In the genomic region with DNA sequence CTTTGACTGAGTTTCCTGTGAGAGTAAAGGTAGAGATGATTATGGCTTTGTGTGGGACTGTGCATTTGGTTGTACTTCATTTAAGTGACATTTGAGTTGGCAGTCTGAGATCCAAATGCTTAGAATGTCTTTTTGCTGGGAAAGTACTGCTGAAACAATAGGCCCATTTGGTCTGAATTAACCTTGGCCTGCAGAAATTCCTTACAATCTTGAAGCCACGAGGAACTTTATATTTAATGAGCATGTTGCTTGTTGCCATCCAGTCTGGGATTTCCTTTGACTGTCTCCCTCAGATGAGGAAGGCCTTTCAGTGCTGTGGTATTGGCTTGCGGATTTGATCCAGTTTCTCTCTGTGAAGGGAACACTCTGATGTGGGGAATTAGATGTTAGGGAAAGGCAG, we compare ENCODE assay signal across 26 mouse cellular contexts. TPM values are rescaled to one million over a fixed set of nuclear protein-coding genes. Genes with fewer than 3 reads are reported as not detected.
A peak's percentile ranks its signal among the peaks of the same experiment; 100 is the strongest.
DNase-seq lines count a peak whose midpoint lies in the region; ATAC-seq lines count a peak whose summit lies in the region.
"Had no signal": no experiment of that assay in that cellular context is flagged by ENCODE, and none has a peak within 500 bp of the region (broad histone marks: within the 10 kb centered on the region; RNA-seq: fewer than 3 reads in every experiment).

No protein-coding gene starts in this region.

- H3K4me1 ChIP-seq in embryonic facial prominence, embryonic 10.5 days = peaks cover 44% of the 10 kb centered on the region
- H3K4me1 ChIP-seq in embryonic facial prominence, embryonic 14.5 days (ENCODE audit: control insufficient read depth, insufficient read depth, low read length) = peaks cover 15% of the 10 kb centered on the region; the same call in 1 of the 2 replicates
- H3K4me1 ChIP-seq in limb, embryonic 10.5 days = peaks cover 49% of the 10 kb centered on the region
- H3K4me1 ChIP-seq: forebrain, embryonic 13.5 days had no signal

- peaks cover 7% of the 10 kb centered on the region for H3K36me3 ChIP-seq in embryonic facial prominence, embryonic 10.5 days (replicated peaks)
- no peaks in the 10 kb centered on the region for H3K36me3 ChIP-seq in embryonic facial prominence, embryonic 14.5 days (ENCODE audit: control insufficient read depth, insufficient read depth, low read length)
- peaks cover 5% of the 10 kb centered on the region for H3K36me3 ChIP-seq in limb, embryonic 10.5 days

- H3K9me3 ChIP-seq in embryonic facial prominence, embryonic 10.5 days = 0 out of 2 replicates have a peak, but pooled peaks cover 5% of the 10 kb centered on the region
- H3K9me3 ChIP-seq in embryonic facial prominence, embryonic 14.5 days (ENCODE audit: control insufficient read depth, low read length) = no peaks in the 10 kb centered on the region
- no peaks in the 10 kb centered on the region for H3K9me3 ChIP-seq in limb, embryonic 10.5 days (replicated peaks)
- H3K9me3 ChIP-seq: forebrain, embryonic 13.5 days; G1E; heart, embryonic 10.5 days; hindbrain, embryonic 12.5 days had no signal

- ATAC-seq in embryonic facial prominence, embryonic 14.5 days (ENCODE audit: low read depth) = no peak
- no peak for ATAC-seq in megakaryocyte progenitor cell, adult 5-6 weeks (replicated peaks; ENCODE audit: poor library complexity)
- ATAC-seq: activated CD4-positive, CD25-positive, alpha-beta regulatory T cell, adult 4 months; CD4-positive, CD25-positive, alpha-beta regulatory T cell, adult 4 months; forebrain, embryonic 13.5 days; forebrain, postnatal 0 days; hindbrain, postnatal 0 days; Patski had no signal

- 0 out of 2 replicates have a peak overlapping the region, but pooled peaks have one; percentile 21 for H3K27ac ChIP-seq in embryonic facial prominence, embryonic 10.5 days (replicated peaks)
- peak overlapping the region; percentile 22; the same call in 1 of the 2 replicates for H3K27ac ChIP-seq in embryonic facial prominence, embryonic 14.5 days (replicated peaks; ENCODE audit: low read depth, low read length)
- peak overlapping the region; percentile 58 for H3K27ac ChIP-seq in limb, embryonic 10.5 days
- H3K27ac ChIP-seq: forebrain, embryonic 13.5 days; gastrocnemius, adult 2 months; heart, embryonic 10.5 days; hindbrain, embryonic 12.5 days; hindbrain, postnatal 0 days had no signal

- no peak overlapping the region for H3K4me3 ChIP-seq in embryonic facial prominence, embryonic 10.5 days
- H3K4me3 ChIP-seq in embryonic facial prominence, embryonic 14.5 days (ENCODE audit: low read depth, low read length) = no peak overlapping the region
- H3K4me3 ChIP-seq in limb, embryonic 10.5 days = no peak overlapping the region
- H3K4me3 ChIP-seq: forebrain, embryonic 13.5 days; gastrocnemius, adult 2 months; heart, embryonic 10.5 days; hindbrain, embryonic 12.5 days had no signal

- DNase-seq in embryonic facial prominence, embryonic 10.5 days (ENCODE audit: low spot score) = no peak
- DNase-seq in embryonic facial prominence, embryonic 14.5 days (ENCODE audit: low spot score) = peak; percentile 30
- no peak for DNase-seq in limb, embryonic 10.5 days (ENCODE audit: low spot score)
- DNase-seq in layer of hippocampus, adult 11-12 months (ENCODE audit: low spot score) = no peak
- no peak for DNase-seq in adrenal gland, adult 2 months
- no peak for DNase-seq in gastrocnemius, postnatal 4 days (ENCODE audit: low spot score in 2 of 2)
- DNase-seq: adrenal gland, postnatal 25 days; B cell, adult 2 months; cerebellum, adult 18-20 months; cerebellum, adult 9-11 months; forebrain, postnatal 0 days; gastrocnemius, adult 2 months; gastrocnemius, postnatal 36 days; heart, adult 18-20 months; heart, postnatal 10 days; heart, postnatal 4 days; kidney, adult 11 months had no signal

- H3K4me2 ChIP-seq in embryonic facial prominence, embryonic 14.5 days (ENCODE audit: low read depth, low read length) = no peak overlapping the region
- H3K4me2 ChIP-seq: forebrain, embryonic 13.5 days; hindbrain, embryonic 12.5 days had no signal

- WGBS in embryonic facial prominence, embryonic 10.5 days = 48% methylated on average over 2 of the region's 2 CpGs
- 37% methylated on average over 2 of the region's 2 CpGs for WGBS in embryonic facial prominence, embryonic 14.5 days
- 46% methylated on average over 2 of the region's 2 CpGs for WGBS in limb, embryonic 10.5 days

- H3K27me3 ChIP-seq in embryonic facial prominence, embryonic 10.5 days (replicated peaks; ENCODE audit: low read depth, poor library complexity, severe bottlenecking) = no peaks in the 10 kb centered on the region
- H3K27me3 ChIP-seq in embryonic facial prominence, embryonic 14.5 days (replicated peaks; ENCODE audit: control insufficient read depth, insufficient read depth, low read length) = no peaks in the 10 kb centered on the region
- H3K27me3 ChIP-seq in limb, embryonic 10.5 days (ENCODE audit: low read depth, poor library complexity, severe bottlenecking) = no peaks in the 10 kb centered on the region
- H3K27me3 ChIP-seq: forebrain, embryonic 13.5 days; hindbrain, embryonic 12.5 days; Patski had no signal

- H3K9ac ChIP-seq in embryonic facial prominence, embryonic 14.5 days (ENCODE audit: low read depth, low read length) = no peak overlapping the region
- H3K9ac ChIP-seq: forebrain, embryonic 13.5 days; forebrain, postnatal 0 days; hindbrain, embryonic 12.5 days had no signal

RNA-seq across cellular contexts. Expression of gene Sipa1l1, which starts 43.9 kb away (rescaled TPM):
- 34.0 and 36.5 TPM in 2 replicates for polyA plus RNA-seq in embryonic facial prominence, embryonic 10.5 days (2016; fragmentation: Nextera tagmentation; extraction: Ambion mirVana)
- 23.8 and 24.2 TPM in 2 replicates for polyA plus RNA-seq in embryonic facial prominence, embryonic 14.5 days (2014; fragmentation: Nextera tagmentation; extraction: Ambion mirVana)
- 28.3 and 37.0 TPM in 2 replicates for polyA plus RNA-seq in limb, embryonic 10.5 days (2016; fragmentation: Nextera tagmentation; extraction: Ambion mirVana)
- total RNA-seq in adrenal gland, adult 2 months (2021) = 10 to 100 TPM; 25.1 to 29.7 TPM
- polyA plus RNA-seq in adrenal gland, adult 2 months (2012; rRNA removed) = 9.1 and 9.7 TPM in 2 replicates
- 10 to 100 TPM; 26.8 to 32.9 TPM for total RNA-seq in gastrocnemius, postnatal 4 days (2021)
- total RNA-seq in megakaryocyte progenitor cell, adult 5-6 weeks (2015) = 20.8 and 29.9 TPM in 2 replicates
- total RNA-seq in megakaryocyte progenitor cell, adult 5-6 weeks (2017) = 26.9 and 28.3 TPM in 2 replicates
